Mouse (Mus musculus): Measurements from ENCODE around the gene Grin2d.

DNA sequence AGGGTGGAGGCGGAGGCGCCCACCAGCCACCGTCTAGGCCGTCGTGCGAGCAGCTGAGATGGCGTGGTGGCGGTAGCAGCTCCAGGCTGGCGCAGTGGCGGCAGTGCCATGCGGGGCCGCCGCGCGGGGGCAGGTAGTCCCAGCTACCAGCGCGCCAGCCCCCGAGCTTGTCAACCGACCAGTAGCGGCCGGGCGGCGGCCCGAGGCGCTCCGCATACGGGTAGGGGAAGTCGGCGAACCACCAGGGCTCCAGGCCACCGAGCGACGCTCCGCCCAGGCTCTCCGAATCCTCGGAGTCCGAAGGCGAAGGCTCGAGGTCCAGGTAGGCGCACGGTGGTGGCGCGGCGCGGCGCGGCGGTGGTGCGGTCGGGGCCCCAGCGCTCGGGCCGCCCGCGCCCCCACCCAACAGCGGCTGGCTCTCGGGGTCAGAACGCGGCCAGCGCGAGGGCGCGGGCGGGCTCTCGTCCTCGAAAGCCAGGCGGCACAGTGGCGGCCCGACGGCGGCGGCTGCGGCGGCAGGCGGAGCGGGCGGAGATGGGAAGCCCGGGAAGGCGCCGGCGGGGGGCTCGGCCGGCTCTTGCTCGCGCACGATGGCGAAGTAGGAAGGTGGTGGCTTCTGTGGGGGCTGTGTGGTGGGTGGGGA, 44.9 kb downstream of the Grin2d start:
- TF ChIP-seq CTCF (IDR thresholded peaks at IDR 0.05; ENCODE audit: low read depth, low read length) (no peak), POLR2A (IDR thresholded peaks at IDR 0.05; ENCODE audit: insufficient read depth, low read length) (no peak)
